Mouse (Mus musculus) MEL (cell line): ENCODE data around the gene Olfr288. TPM values are rescaled to one million over a fixed set of nuclear protein-coding genes. Genes with fewer than 3 reads are reported as not detected.

Source experiments
- DNase-seq: peaks from one replicate; pipeline ENCODE4 v3.0.0; 2011; ENCODE audit warnings: low read depth, low spot score
- H3K27ac ChIP-seq: 2 replicates; pipeline ENCODE4 v1.5.1; 2012; ENCODE audit warnings: low read depth, mild to moderate bottlenecking, control low read depth, low read length, moderate library complexity; ENCODE audit not compliant: control insufficient read depth
- H3K27me3 ChIP-seq, 2 experiments: fragments of 150-350 bp in 1 of 2; sonication (generic) in 1 of 2; 2 replicates each; pipeline ENCODE4 v1.6.1; 2012; ENCODE audit warnings: low read length in 2 of 2, mild to moderate bottlenecking in 2 of 2, improper control_type of control experiment in 1 of 2, moderate library complexity in 1 of 2; ENCODE audit not compliant: insufficient read depth in 2 of 2, control insufficient read depth in 1 of 2
- H3K36me3 ChIP-seq, 2 experiments: 2 replicates each; pipeline ENCODE4 v1.6.1; 2012 to 2014; ENCODE audit warnings: low read length in 2 of 2, improper control_type of control experiment in 1 of 2, inconsistent platforms in 1 of 2, mild to moderate bottlenecking in 1 of 2; ENCODE audit not compliant: insufficient read depth in 2 of 2, control insufficient read depth in 1 of 2
- H3K4me1 ChIP-seq, 2 experiments: fragments of 150-350 bp in 1 of 2; sonication (generic) in 1 of 2; 2 replicates each; pipeline ENCODE4 v1.6.1; 2012; ENCODE audit warnings: low read length in 2 of 2, improper control_type of control experiment in 1 of 2, mild to moderate bottlenecking in 1 of 2; ENCODE audit not compliant: insufficient read depth in 2 of 2, control insufficient read depth in 1 of 2
- H3K4me3 ChIP-seq, 2 experiments: fragments of 150-350 bp in 1 of 2; sonication (generic) in 1 of 2; 2 replicates each; pipeline ENCODE4 v1.5.1; 2012; ENCODE audit warnings: low read depth in 2 of 2, low read length in 2 of 2, mild to moderate bottlenecking in 2 of 2, moderate library complexity in 2 of 2, control low read depth in 1 of 2, improper control_type of control experiment in 1 of 2; ENCODE audit not compliant: control insufficient read depth in 1 of 2, insufficient read depth in 1 of 2
- H3K79me2 ChIP-seq: 2 replicates; pipeline ENCODE4 v1.6.1; 2012; ENCODE audit warnings: mild to moderate bottlenecking, low read length, moderate library complexity; ENCODE audit not compliant: control insufficient read depth, poor library complexity, insufficient read depth
- H3K9ac ChIP-seq: 2 replicates; pipeline ENCODE4 v1.6.1; 2012; ENCODE audit warnings: low read depth, mild to moderate bottlenecking, control low read depth, low read length, moderate library complexity; ENCODE audit not compliant: control insufficient read depth, poor library complexity, severe bottlenecking
- H3K9me3 ChIP-seq: fragments of 150-350 bp; sonication (generic); replicated peaks from 2 replicates; pipeline ENCODE4 v1.6.1; 2012; ENCODE audit warnings: mild to moderate bottlenecking, low read length, improper control_type of control experiment, moderate library complexity; ENCODE audit not compliant: insufficient read depth
- E2F4 ChIP-seq: IDR thresholded peaks from 2 replicates; pipeline ENCODE4 v1.6.1; 2011; ENCODE audit warnings: low read depth, low read length, improper control_type of control experiment, borderline replicate concordance
- ETS1 ChIP-seq: IDR thresholded peaks from 2 replicates; pipeline ENCODE4 v1.6.1; 2012; ENCODE audit warnings: low read depth, mild to moderate bottlenecking, inconsistent platforms, low read length, improper control_type of control experiment, moderate library complexity
- JUND ChIP-seq: IDR thresholded peaks from 2 replicates; pipeline ENCODE4 v1.6.1; 2011; ENCODE audit warnings: low read depth, mild to moderate bottlenecking, improper control_type of control experiment, low read length
- MAFK ChIP-seq: IDR thresholded peaks from 2 replicates; pipeline ENCODE4 v1.6.1; 2011; ENCODE audit warnings: low read depth, mild to moderate bottlenecking, low read length, improper control_type of control experiment, borderline replicate concordance
- MAX ChIP-seq: IDR thresholded peaks from 2 replicates; pipeline ENCODE4 v1.6.1; 2011; ENCODE audit warnings: low read length, improper control_type of control experiment
- MEF2A ChIP-seq: IDR thresholded peaks from 2 replicates; pipeline ENCODE4 v1.6.1; 2014; ENCODE audit warnings: low read depth, mild to moderate bottlenecking, inconsistent platforms, low read length, improper control_type of control experiment; ENCODE audit not compliant: poor library complexity, insufficient replicate concordance, severe bottlenecking; ENCODE audit errors: extremely low read depth
- MXI1 ChIP-seq: IDR thresholded peaks from 2 replicates; pipeline ENCODE4 v1.6.1; 2011; ENCODE audit warnings: mild to moderate bottlenecking, low read depth, low read length, improper control_type of control experiment
- MYB ChIP-seq: IDR thresholded peaks from 2 replicates; pipeline ENCODE4 v1.6.1; 2011; ENCODE audit warnings: mild to moderate bottlenecking, low read depth, low read length, improper control_type of control experiment
- NELFE ChIP-seq: IDR thresholded peaks from 2 replicates; pipeline ENCODE4 v1.6.1; 2011; ENCODE audit warnings: low read depth, low read length, improper control_type of control experiment
- NRF1 ChIP-seq: IDR thresholded peaks from 2 replicates; pipeline ENCODE4 v1.6.1; 2014; ENCODE audit warnings: low read depth, mild to moderate bottlenecking, inconsistent platforms, low read length, improper control_type of control experiment, moderate library complexity; ENCODE audit not compliant: poor library complexity, insufficient read depth, severe bottlenecking
- POLR2AphosphoS5 ChIP-seq: IDR thresholded peaks from 2 replicates; pipeline ENCODE4 v1.6.1; 2012; ENCODE audit warnings: low read depth, borderline replicate concordance, mild to moderate bottlenecking, inconsistent platforms, low read length, moderate library complexity, mixed read lengths
- RAD21 ChIP-seq: IDR thresholded peaks from 2 replicates; pipeline ENCODE4 v1.6.1; 2011; ENCODE audit warnings: mild to moderate bottlenecking, low read depth, low read length, improper control_type of control experiment
- RCOR1 ChIP-seq: IDR thresholded peaks from 2 replicates; pipeline ENCODE4 v1.6.1; 2012; ENCODE audit warnings: low read depth, mild to moderate bottlenecking, inconsistent platforms, low read length, improper control_type of control experiment
- SMC3 ChIP-seq: IDR thresholded peaks from 2 replicates; pipeline ENCODE4 v1.6.1; 2011; ENCODE audit warnings: low read depth, low read length, improper control_type of control experiment
- TAL1 ChIP-seq: IDR thresholded peaks from 2 replicates; pipeline ENCODE4 v1.6.1; 2012; ENCODE audit warnings: mild to moderate bottlenecking, inconsistent platforms, low read length, moderate library complexity, mixed read lengths
- TBP ChIP-seq: IDR thresholded peaks from 2 replicates; pipeline ENCODE4 v1.8.0; 2011; ENCODE audit warnings: low read depth, low read length, improper control_type of control experiment
- TCF12 ChIP-seq: IDR thresholded peaks from 2 replicates; pipeline ENCODE4 v1.6.1; 2014; ENCODE audit warnings: low read depth, mild to moderate bottlenecking, inconsistent platforms, low read length, improper control_type of control experiment, moderate library complexity
- UBTF ChIP-seq: IDR thresholded peaks from 2 replicates; pipeline ENCODE4 v1.6.1; 2012; ENCODE audit warnings: low read depth, mild to moderate bottlenecking, inconsistent platforms, low read length, improper control_type of control experiment, moderate library complexity, borderline replicate concordance; ENCODE audit not compliant: insufficient read depth
- USF1 ChIP-seq: IDR thresholded peaks from 2 replicates; pipeline ENCODE4 v1.6.1; 2014; ENCODE audit warnings: low read depth, mild to moderate bottlenecking, inconsistent platforms, low read length, improper control_type of control experiment, moderate library complexity
- USF2 ChIP-seq, 2 experiments: IDR thresholded peaks; 2 replicates each; pipeline ENCODE4 v1.6.1; 2011 to 2012; ENCODE audit warnings: improper control_type of control experiment in 2 of 2, low read length in 2 of 2, borderline replicate concordance in 1 of 2, inconsistent platforms in 1 of 2, low read depth in 1 of 2, mild to moderate bottlenecking in 1 of 2; ENCODE audit not compliant: insufficient read depth in 1 of 2
- ZNF384 ChIP-seq: IDR thresholded peaks from 2 replicates; pipeline ENCODE4 v1.6.1; 2012; ENCODE audit warnings: low read depth, mild to moderate bottlenecking, inconsistent platforms, low read length, improper control_type of control experiment
- polyA plus RNA-seq, 2 experiments: library from polyadenylated mRNA; stranded (reverse) in 1 of 2; unstranded in 1 of 2; fragments of >175 nt in 1 of 2; fragments of >200 nt in 1 of 2; gene quantifications; 2 replicates each; pipeline versions ENCODE4 v1.2.1 to v1.2.4; 2012; ENCODE audit warnings: low replicate concordance in 2 of 2, low read depth in 1 of 2; ENCODE audit not compliant: insufficient read length in 2 of 2, insufficient read depth in 1 of 2, missing spikeins in 1 of 2
- total RNA-seq: library from RNA; depleted of rRNA; stranded (reverse); fragments of 300-350 nt; gene quantifications from 2 replicates; pipeline ENCODE4 v1.2.3, GENCODE M21; 2012

Olfr288 gene
- total and polyA plus RNA-seq, 3 experiments: not detected

DNA sequence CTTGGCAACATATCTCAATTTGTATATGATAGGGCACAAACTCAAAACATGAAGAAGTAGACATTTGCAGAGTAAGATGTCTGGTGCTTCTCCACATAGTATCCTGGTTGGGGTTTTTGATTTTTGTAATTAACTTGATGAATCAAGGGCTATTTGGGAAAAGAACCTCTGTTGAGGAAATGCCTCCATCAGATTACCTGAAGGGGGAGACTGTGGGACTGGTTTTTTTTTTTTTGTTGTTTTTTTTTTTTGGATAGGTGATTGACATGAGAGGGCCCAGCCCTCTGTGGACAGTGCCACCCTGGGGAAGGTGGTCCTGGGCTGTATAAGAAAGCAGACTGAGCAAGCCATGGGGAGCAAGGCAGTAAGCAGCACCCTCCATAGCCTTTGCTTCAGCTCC is 27.0 kb upstream of the Olfr288 start:
- Histone ChIP-seq H3K27ac (no peak overlapping the region), H3K36me3 (no peaks in the 10 kb centered on the region), H3K9me3 (no peaks in the 10 kb centered on the region), H3K4me3 (no peak overlapping the region), H3K79me2 (no peaks in the 10 kb centered on the region), H3K27me3 (peaks cover 16 to 18% of the 10 kb centered on the region in 2 experiments), H3K4me1 (no peaks in the 10 kb centered on the region), H3K9ac (no peak overlapping the region)
- DNase-seq: no peak
- TF ChIP-seq TBP (no peak), E2F4 (no peak), POLR2AphosphoS5 (no peak), ZNF384 (peak; percentile 56; the same call in 1 of the 2 replicates)

DNA sequence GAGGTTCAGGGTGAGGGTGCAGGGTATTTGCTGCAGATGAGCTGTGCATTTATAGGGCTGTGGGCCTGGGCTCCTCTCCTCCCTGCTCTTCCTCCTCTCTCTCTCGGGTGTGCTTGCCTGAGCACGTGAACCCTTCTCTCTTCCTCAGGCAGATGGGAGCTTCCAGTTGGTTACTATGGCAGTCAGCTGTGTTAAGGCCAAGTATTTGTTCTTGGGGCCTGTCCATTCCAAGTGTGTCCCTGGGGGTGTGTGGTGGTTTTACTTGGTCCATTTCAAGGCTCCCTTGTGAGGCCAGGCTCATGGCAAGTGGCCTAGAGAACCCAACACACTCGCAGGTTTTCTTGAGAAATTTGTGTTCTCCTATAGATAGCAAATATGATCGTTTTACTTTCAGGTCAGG is 25.5 kb upstream of the Olfr288 start, which contains the start of the genes Gm44579 and Olfr287:
TSS of gene Gm44579 (minus strand) at position 101 of the 400 bp plus-strand sequence.
TSS of gene Olfr287 (minus strand) at position 180 of the 400 bp plus-strand sequence.
- no peak within 1 kb of the TSS for H3K27ac ChIP-seq
- no peak for TF ChIP-seq ETS1
- no peak for TF ChIP-seq MAFK
- TF ChIP-seq MAX: no peak

DNA sequence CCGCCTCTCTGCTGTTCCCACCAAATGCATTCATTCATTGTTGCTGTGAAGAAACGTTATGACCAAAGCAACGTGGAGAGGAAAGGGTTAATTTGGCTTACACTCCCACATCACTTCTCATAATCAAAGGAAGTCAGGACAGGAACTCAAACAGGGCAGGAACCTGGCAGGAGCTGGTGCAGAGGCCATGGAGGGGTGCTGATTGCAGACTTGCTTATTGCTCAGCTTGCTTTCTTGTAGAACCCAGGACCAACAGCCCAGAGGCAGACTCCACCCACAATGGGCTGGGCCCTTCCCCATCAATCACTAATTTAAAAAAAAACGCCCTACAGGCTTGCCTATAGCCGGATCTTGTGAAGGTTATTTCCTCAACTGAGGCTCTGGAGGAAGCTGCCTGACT is 18.8 kb upstream of the Olfr288 start:
- Histone ChIP-seq H3K27ac (no peak overlapping the region), H3K4me3 (no peak overlapping the region), H3K79me2 (no peaks in the 10 kb centered on the region), H3K36me3 (no peaks in the 10 kb centered on the region; a peak in 1 of 4 replicates), H3K4me1 (peaks cover 0 to 11% of the 10 kb centered on the region in 2 experiments; a peak in 2 of 4 replicates), H3K9ac (no peak overlapping the region), H3K27me3 (peaks cover 7 to 10% of the 10 kb centered on the region in 2 experiments), H3K9me3 (no peaks in the 10 kb centered on the region)
- DNase-seq: peak; percentile 16
- no peak for TF ChIP-seq MAX
- TF ChIP-seq ETS1: no peak
- no peak for TF ChIP-seq NRF1
- no peak for TF ChIP-seq TAL1
- no peak for TF ChIP-seq NELFE
- no peak for TF ChIP-seq UBTF
- TF ChIP-seq JUND: no peak
- no peak for TF ChIP-seq SMC3
- TF ChIP-seq RAD21: no peak
- no peak for TF ChIP-seq USF1
- no peak for TF ChIP-seq POLR2AphosphoS5
- no peak for TF ChIP-seq TCF12
- TF ChIP-seq MXI1: no peak
- no peak for TF ChIP-seq RCOR1
- no peak for TF ChIP-seq MEF2A
- no peak for TF ChIP-seq USF2 (IDR thresholded peaks at IDR 0.05; ENCODE audit: borderline replicate concordance in 1 of 2, insufficient read depth in 1 of 2, low read depth in 1 of 2, low read length in 2 of 2)
- TF ChIP-seq MYB: no peak

More for the DNA sequence above, 25.5 kb upstream of the Olfr288 start, which contains the start of the genes Gm44579 and Olfr287:
- Histone ChIP-seq H3K27me3 (peaks cover 16 to 18% of the 10 kb centered on the region in 2 experiments), H3K9me3 (no peaks in the 10 kb centered on the region), H3K4me1 (no peaks in the 10 kb centered on the region), H3K79me2 (no peaks in the 10 kb centered on the region), H3K36me3 (no peaks in the 10 kb centered on the region), H3K4me3 (no peak within 1 kb of the TSS), H3K9ac (no peak within 1 kb of the TSS)
- DNase-seq: no peak
